Mouse (Mus musculus) hindbrain, embryonic 12.5 days (tissue): Measurements from ENCODE around the gene Cgas. TPM values are rescaled to one million over a fixed set of nuclear protein-coding genes. Genes with fewer than 3 reads are reported as not detected.

ENCODE experiments used
- ATAC-seq: fragments of 200-750 bp; cut with Nextera tagmentation; 2 replicates; pipeline ENCODE4 v1.8.0; 2017; ENCODE audit warnings: moderate TSS enrichment; ENCODE audit not compliant: low FRiP score
- H3K27ac ChIP-seq: fragments of 300-500 bp; sonication (generic); 2 replicates; pipeline ENCODE4 v1.5.1; 2016; ENCODE audit warnings: mild to moderate bottlenecking
- H3K27me3 ChIP-seq: fragments of 300-500 bp; sonication (generic); 2 replicates; pipeline ENCODE4 v1.6.1; 2016; ENCODE audit warnings: mild to moderate bottlenecking
- H3K36me3 ChIP-seq: fragments of 300-500 bp; sonication (generic); 2 replicates; pipeline ENCODE4 v1.6.1; 2016; ENCODE audit warnings: mild to moderate bottlenecking
- H3K4me1 ChIP-seq: fragments of 300-500 bp; sonication (generic); 2 replicates; pipeline ENCODE4 v1.6.1; 2016
- H3K4me2 ChIP-seq: fragments of 300-500 bp; sonication (generic); replicated peaks from 2 replicates; pipeline ENCODE4 v1.6.1; 2016; ENCODE audit warnings: mild to moderate bottlenecking
- H3K4me3 ChIP-seq: fragments of 300-500 bp; sonication (generic); 2 replicates; pipeline ENCODE4 v1.5.1; 2016; ENCODE audit warnings: mild to moderate bottlenecking
- H3K9ac ChIP-seq: fragments of 300-500 bp; sonication (generic); 2 replicates; pipeline ENCODE4 v1.6.1; 2016; ENCODE audit warnings: mild to moderate bottlenecking, moderate library complexity
- H3K9me3 ChIP-seq: fragments of 300-500 bp; sonication (generic); replicated peaks from 2 replicates; pipeline ENCODE4 v1.6.1; 2016; ENCODE audit warnings: mild to moderate bottlenecking
- WGBS: fragments of 180-500 bp; shearing (Covaris S2); methylation state at CpG from one replicate; pipeline ENCODE4 v1.1.7; 2016; 5-methylcytosine and 5-hydroxymethylcytosine counted together
- microRNA-seq: library from miRNA; unstranded; fragments of <30 nt; microRNA quantifications from one replicate; pipeline ENCODE4, GENCODE M21; 2017
- polyA plus RNA-seq: library from polyadenylated mRNA; unstranded; fragments of >200 nt; fragmentation: Nextera tagmentation; extraction: Ambion mirVana; gene quantifications from 2 replicates; pipeline ENCODE4 v1.2.1, GENCODE M21; 2016

Gene Cgas
- polyA plus RNA-seq, 1 experiment from 2014 or later = 0.76 TPM

- H3K9me3 ChIP-seq = no peaks in the 10 kb centered on the region
- no peaks in the 10 kb centered on the region for H3K36me3 ChIP-seq
- peaks cover 29% of the 10 kb centered on the region for H3K27me3 ChIP-seq
- 89% methylated on average over 5 of the region's 5 CpGs for WGBS
- ATAC-seq = no peak
- no peak overlapping the region for H3K27ac ChIP-seq
- H3K4me2 ChIP-seq = no peak overlapping the region
- H3K9ac ChIP-seq = no peak overlapping the region
- H3K4me3 ChIP-seq = no peak overlapping the region
- H3K4me1 ChIP-seq = 0 out of 2 replicates have a peak, but pooled peaks cover 6% of the 10 kb centered on the region
Observed at GRCm38 (mm10) chr9:78400570-78400969, 42.5 kb downstream of the Cgas start.

- Histone ChIP-seq H3K4me2 (no peak overlapping the region), H3K9ac (no peak overlapping the region), H3K4me3 (no peak overlapping the region), H3K36me3 (no peaks in the 10 kb centered on the region), H3K9me3 (no peaks in the 10 kb centered on the region), H3K4me1 (0 out of 2 replicates have a peak, but pooled peaks cover 8% of the 10 kb centered on the region), H3K27ac (no peak overlapping the region), H3K27me3 (peaks cover 53% of the 10 kb centered on the region)
- WGBS = 67% methylated on average over 9 of the region's 9 CpGs
- no peak for ATAC-seq
Observed at GRCm38 (mm10) chr9:78396517-78396916, 46.5 kb downstream of the Cgas start.

- H3K4me2 ChIP-seq = peak within 1 kb of the TSS; percentile 63
- H3K36me3 ChIP-seq = no peaks in the 10 kb centered on the region
- H3K27ac ChIP-seq = no peak within 1 kb of the TSS
- H3K4me1 ChIP-seq = 0 out of 2 replicates have a peak, but pooled peaks cover 8% of the 10 kb centered on the region
- H3K9ac ChIP-seq = peak within 1 kb of the TSS; percentile 44; the same call in 1 of the 2 replicates
- ATAC-seq = peak; percentile 96
- no peaks in the 10 kb centered on the region for H3K9me3 ChIP-seq
- WGBS = 4% methylated on average over 90 of the region's 93 CpGs
- peaks cover 53% of the 10 kb centered on the region for H3K27me3 ChIP-seq
- H3K4me3 ChIP-seq = peak within 1 kb of the TSS; percentile 43
Observed at GRCm38 (mm10) chr9:78395630-78396351, 47.2 kb downstream of the Cgas start, which contains the start of gene Ddx43. Gene Ddx43, plus strand, starts transcription at chr9:78395777.

GRCm38 (mm10) chr9:78395244-78395629 is 47.8 kb downstream of the Cgas start:
- 38% methylated on average over 11 of the region's 11 CpGs for WGBS
- Histone ChIP-seq H3K4me2 (peak overlapping the region; percentile 63), H3K4me3 (peak overlapping the region; percentile 43), H3K36me3 (no peaks in the 10 kb centered on the region), H3K27ac (no peak overlapping the region), H3K9me3 (no peaks in the 10 kb centered on the region), H3K9ac (no peak overlapping the region), H3K4me1 (0 out of 2 replicates have a peak, but pooled peaks cover 8% of the 10 kb centered on the region), H3K27me3 (peaks cover 53% of the 10 kb centered on the region)
- ATAC-seq = no peak

- Histone ChIP-seq H3K9ac (no peak overlapping the region), H3K36me3 (no peaks in the 10 kb centered on the region), H3K4me3 (no peak overlapping the region), H3K27ac (no peak overlapping the region), H3K9me3 (no peaks in the 10 kb centered on the region), H3K27me3 (peaks cover 53% of the 10 kb centered on the region), H3K4me1 (0 out of 2 replicates have a peak, but pooled peaks cover 8% of the 10 kb centered on the region), H3K4me2 (no peak overlapping the region)
- WGBS = 67% methylated on average over 7 of the region's 7 CpGs
- ATAC-seq = no peak
Observed at GRCm38 (mm10) chr9:78394602-78395001, 48.4 kb downstream of the Cgas start.

- H3K36me3 ChIP-seq = no peaks in the 10 kb centered on the region
- no peak for ATAC-seq
- no peak overlapping the region for H3K4me2 ChIP-seq
- H3K27ac ChIP-seq = no peak overlapping the region
- no peak overlapping the region for H3K4me3 ChIP-seq
- H3K9ac ChIP-seq = no peak overlapping the region
- H3K4me1 ChIP-seq = 0 out of 2 replicates have a peak, but pooled peaks cover 8% of the 10 kb centered on the region
- H3K27me3 ChIP-seq = peaks cover 53% of the 10 kb centered on the region
- H3K9me3 ChIP-seq = no peaks in the 10 kb centered on the region
- WGBS = 85% methylated on average over 10 of the region's 10 CpGs
Observed at GRCm38 (mm10) chr9:78393741-78394140, 49.3 kb downstream of the Cgas start.

- ATAC-seq = no peak
- Histone ChIP-seq H3K4me2 (no peak overlapping the region), H3K36me3 (no peaks in the 10 kb centered on the region), H3K9ac (no peak overlapping the region), H3K9me3 (no peaks in the 10 kb centered on the region), H3K4me3 (no peak overlapping the region), H3K27me3 (peaks cover 18% of the 10 kb centered on the region), H3K4me1 (no peaks in the 10 kb centered on the region), H3K27ac (no peak overlapping the region)
- WGBS = 70% methylated on average over 5 of the region's 5 CpGs
Observed at GRCm38 (mm10) chr9:78389981-78390380, 53.1 kb downstream of the Cgas start.

- WGBS = 81% methylated on average over 7 of the region's 7 CpGs
- no peak overlapping the region for H3K27ac ChIP-seq
- no peak for ATAC-seq
- peaks cover 3% of the 10 kb centered on the region; the same call in 1 of the 2 replicates for H3K27me3 ChIP-seq
- H3K4me3 ChIP-seq = no peak overlapping the region
- H3K36me3 ChIP-seq = no peaks in the 10 kb centered on the region
- H3K4me2 ChIP-seq = no peak overlapping the region
- no peaks in the 10 kb centered on the region for H3K4me1 ChIP-seq
- no peak overlapping the region for H3K9ac ChIP-seq
- H3K9me3 ChIP-seq = no peaks in the 10 kb centered on the region
Observed at GRCm38 (mm10) chr9:78386947-78387346, 56.1 kb downstream of the Cgas start.

GRCm38 (mm10) chr9:78385893-78386292 is 57.1 kb downstream of the Cgas start:
- Histone ChIP-seq H3K4me2 (no peak overlapping the region), H3K36me3 (no peaks in the 10 kb centered on the region), H3K4me1 (no peaks in the 10 kb centered on the region), H3K4me3 (no peak overlapping the region), H3K27ac (no peak overlapping the region), H3K9ac (no peak overlapping the region), H3K9me3 (no peaks in the 10 kb centered on the region), H3K27me3 (no peaks in the 10 kb centered on the region)
- no peak for ATAC-seq
- WGBS = 53% methylated on average over 3 of the region's 3 CpGs

Small RNA genes within 50 kb of the gene (microRNA-seq; reads per million reads assigned to microRNA genes)
- not detected for gene Gm26377

Other genes with a start within 250 kb of the Cgas start
- gene Gsta1, start 212.6 kb downstream of the Cgas start, polyA plus RNA-seq = not detected in 2 replicates
- gene Gm3776, start 186.1 kb downstream of the Cgas start, polyA plus RNA-seq = not detected in 2 replicates
- not detected in 2 replicates for gene Gm10639, start 153.3 kb downstream of the Cgas start, polyA plus RNA-seq
- not detected in 2 replicates for gene Omt2a, start 128.4 kb downstream of the Cgas start, polyA plus RNA-seq
- not detected in 2 replicates for gene Omt2b, start 115.6 kb downstream of the Cgas start, polyA plus RNA-seq
- gene Gsta2, start 87.4 kb downstream of the Cgas start, polyA plus RNA-seq = not detected in 2 replicates
- gene Dppa5a, start 75.1 kb downstream of the Cgas start, polyA plus RNA-seq = 0.68 and 1.2 TPM in 2 replicates
- 5.1 and 5.3 TPM in 2 replicates for gene Ooep, start 64.5 kb downstream of the Cgas start, polyA plus RNA-seq
- 0.34 and 0.51 TPM in 2 replicates for gene Ddx43, start 47.5 kb downstream of the Cgas start, polyA plus RNA-seq
- gene Mto1, start 5.0 kb upstream of the Cgas start, polyA plus RNA-seq = 23.2 and 26.9 TPM in 2 replicates
- gene Gm17324, start 5.5 kb upstream of the Cgas start, polyA plus RNA-seq = 0.84 and 1.3 TPM in 2 replicates
- gene Eef1a1, start 45.9 kb upstream of the Cgas start, polyA plus RNA-seq = 3,262 and 3,359 TPM in 2 replicates
- 15.1 and 16.9 TPM in 2 replicates for gene Slc17a5, start 144.8 kb upstream of the Cgas start, polyA plus RNA-seq
- gene Cd109, start 172.3 kb upstream of the Cgas start, polyA plus RNA-seq = 3.6 and 4.2 TPM in 2 replicates